Mouse (Mus musculus) intestine, postnatal 0 days (tissue): ENCODE measurements at regions not wholly inside any gene's neighbourhood (a gene's known extent, or its start where the extent isn't known, plus 50 kb on each side); places are given as distances from the start of the nearest gene placed in this dataset.

Experiments
- ATAC-seq: fragments of 200-750 bp; cut with Nextera tagmentation; 2 replicates; pipeline ENCODE4 v1.8.0; 2017; ENCODE audit warnings: mild to moderate bottlenecking, moderate TSS enrichment, moderate library complexity
- H3K27ac ChIP-seq: fragments of 300-500 bp; sonication (generic); 2 replicates; pipeline ENCODE4 v1.5.1; 2014; ENCODE audit warnings: mild to moderate bottlenecking, low read depth, low read length, moderate library complexity
- H3K27me3 ChIP-seq: fragments of 300-500 bp; sonication (generic); replicated peaks from 2 replicates; pipeline ENCODE4 v1.6.1; 2014; ENCODE audit warnings: low read length, mixed read lengths; ENCODE audit not compliant: control insufficient read depth, insufficient read depth
- H3K36me3 ChIP-seq: fragments of 300-500 bp; sonication (generic); 2 replicates; pipeline ENCODE4 v1.6.1; 2014; ENCODE audit warnings: mild to moderate bottlenecking, moderate library complexity; ENCODE audit not compliant: control insufficient read depth, insufficient read depth
- H3K4me1 ChIP-seq: fragments of 300-500 bp; sonication (generic); replicated peaks from 2 replicates; pipeline ENCODE4 v1.6.1; 2014; ENCODE audit warnings: antibody characterized with exemption, low read length, mixed read lengths; ENCODE audit not compliant: control insufficient read depth, insufficient read depth
- H3K4me2 ChIP-seq: fragments of 300-500 bp; sonication (generic); replicated peaks from 2 replicates; pipeline ENCODE4 v1.6.1; 2014; ENCODE audit warnings: low read depth, mild to moderate bottlenecking, moderate library complexity
- H3K4me3 ChIP-seq: fragments of 300-500 bp; sonication (generic); 2 replicates; pipeline ENCODE4 v1.5.1; 2014; ENCODE audit warnings: low read depth, low read length
- H3K9ac ChIP-seq: fragments of 300-500 bp; sonication (generic); 2 replicates; pipeline ENCODE4 v1.6.1; 2014; ENCODE audit warnings: mild to moderate bottlenecking, low read depth, low read length
- H3K9me3 ChIP-seq: fragments of 300-500 bp; sonication (generic); 2 replicates; pipeline ENCODE4 v1.6.1; 2016; ENCODE audit warnings: mixed run types; ENCODE audit not compliant: control insufficient read depth
- CTCF ChIP-seq: sonication (generic); IDR thresholded peaks from 2 replicates; pipeline ENCODE4 v1.5.1; 2016; ENCODE audit warnings: low read depth, mild to moderate bottlenecking, control low read depth, antibody characterized with exemption, moderate library complexity
- WGBS: fragments of 180-500 bp; shearing (Covaris S2); extraction: QIAGEN DNeasy Blood & Tissue Kit; methylation state at CpG from one replicate; pipeline ENCODE4 v1.1.7; 2014; 5-methylcytosine and 5-hydroxymethylcytosine counted together

- no peaks in the 10 kb centered on the region for H3K36me3 ChIP-seq
- no peak for TF ChIP-seq CTCF
- no peak overlapping the region for H3K4me2 ChIP-seq
- 48% methylated on average over 3 of the region's 3 CpGs for WGBS
- no peak overlapping the region for H3K9ac ChIP-seq
- H3K9me3 ChIP-seq, result no peaks in the 10 kb centered on the region
- ATAC-seq, result no peak
- H3K27me3 ChIP-seq, result no peaks in the 10 kb centered on the region
- H3K27ac ChIP-seq, result no peak overlapping the region
- no peak overlapping the region for H3K4me3 ChIP-seq
- H3K4me1 ChIP-seq, result no peaks in the 10 kb centered on the region
These were observed 201.5 kb upstream of the Afdn start for GRCm38 (mm10) chr17:13558863-13559262.

- Histone ChIP-seq H3K36me3 (no peaks in the 10 kb centered on the region), H3K27ac (no peak overlapping the region), H3K9me3 (no peaks in the 10 kb centered on the region), H3K4me1 (no peaks in the 10 kb centered on the region), H3K4me3 (no peak overlapping the region), H3K27me3 (no peaks in the 10 kb centered on the region), H3K9ac (no peak overlapping the region), H3K4me2 (no peak overlapping the region)
- ATAC-seq, result no peak
- no peak for TF ChIP-seq CTCF
- whole genome bisulfite sequencing, result 66% methylated on average over 8 of the region's 8 CpGs
These were observed 199.0 kb upstream of the Afdn start for GRCm38 (mm10) chr17:13561342-13561741.

- no peaks in the 10 kb centered on the region for H3K36me3 ChIP-seq
- no peaks in the 10 kb centered on the region for H3K27me3 ChIP-seq
- WGBS, result 82% methylated on average over 2 of the region's 2 CpGs
- ATAC-seq, result no peak
- TF ChIP-seq CTCF, result no peak
- H3K27ac ChIP-seq, result no peak overlapping the region
- H3K4me1 ChIP-seq, result no peaks in the 10 kb centered on the region
- no peaks in the 10 kb centered on the region for H3K9me3 ChIP-seq
- H3K4me2 ChIP-seq, result no peak overlapping the region
- H3K4me3 ChIP-seq, result no peak overlapping the region
- no peak overlapping the region for H3K9ac ChIP-seq
These were observed 197.4 kb upstream of the Afdn start for GRCm38 (mm10) chr17:13562974-13563373.

- Histone ChIP-seq H3K4me3 (no peak overlapping the region), H3K27ac (no peak overlapping the region), H3K9me3 (no peaks in the 10 kb centered on the region), H3K27me3 (no peaks in the 10 kb centered on the region), H3K36me3 (no peaks in the 10 kb centered on the region), H3K4me2 (no peak overlapping the region), H3K9ac (no peak overlapping the region), H3K4me1 (no peaks in the 10 kb centered on the region)
- WGBS, result 88% methylated on average over 7 of the region's 7 CpGs
- TF ChIP-seq CTCF, result no peak
- ATAC-seq, result no peak
These were observed 195.5 kb upstream of the Afdn start for GRCm38 (mm10) chr17:13564800-13565199.

- H3K9ac ChIP-seq, result no peak overlapping the region
- H3K27ac ChIP-seq, result no peak overlapping the region
- H3K4me3 ChIP-seq, result no peak overlapping the region
- TF ChIP-seq CTCF, result no peak
- no peak for ATAC-seq
- no peak overlapping the region for H3K4me2 ChIP-seq
- H3K27me3 ChIP-seq, result no peaks in the 10 kb centered on the region
- WGBS, result 73% methylated on average over 7 of the region's 7 CpGs
- no peaks in the 10 kb centered on the region for H3K36me3 ChIP-seq
- H3K4me1 ChIP-seq, result no peaks in the 10 kb centered on the region
- no peaks in the 10 kb centered on the region for H3K9me3 ChIP-seq
These were observed 193.7 kb upstream of the Afdn start for GRCm38 (mm10) chr17:13566680-13567079.

- H3K27me3 ChIP-seq, result no peaks in the 10 kb centered on the region
- no peak overlapping the region for H3K4me3 ChIP-seq
- no peak overlapping the region for H3K4me2 ChIP-seq
- no peaks in the 10 kb centered on the region for H3K4me1 ChIP-seq
- no peak overlapping the region for H3K9ac ChIP-seq
- no peaks in the 10 kb centered on the region for H3K36me3 ChIP-seq
- no peak for TF ChIP-seq CTCF
- no peak overlapping the region for H3K27ac ChIP-seq
- 72% methylated on average over 3 of the region's 3 CpGs for WGBS
- H3K9me3 ChIP-seq, result no peaks in the 10 kb centered on the region
- ATAC-seq, result no peak
These were observed 193.2 kb upstream of the Afdn start for GRCm38 (mm10) chr17:13567183-13567582.

GRCm38 (mm10) chr17:13570796-13571195, 189.5 kb upstream of the Afdn start:
- Histone ChIP-seq H3K9me3 (no peaks in the 10 kb centered on the region), H3K27ac (no peak overlapping the region), H3K4me2 (no peak overlapping the region), H3K9ac (no peak overlapping the region), H3K27me3 (no peaks in the 10 kb centered on the region), H3K36me3 (no peaks in the 10 kb centered on the region), H3K4me1 (no peaks in the 10 kb centered on the region), H3K4me3 (no peak overlapping the region)
- no peak for TF ChIP-seq CTCF
- WGBS, result 82% methylated on average over 5 of the region's 5 CpGs
- ATAC-seq, result no peak
